Mouse (Mus musculus): Measurements from ENCODE around the gene Galns.

DNA sequence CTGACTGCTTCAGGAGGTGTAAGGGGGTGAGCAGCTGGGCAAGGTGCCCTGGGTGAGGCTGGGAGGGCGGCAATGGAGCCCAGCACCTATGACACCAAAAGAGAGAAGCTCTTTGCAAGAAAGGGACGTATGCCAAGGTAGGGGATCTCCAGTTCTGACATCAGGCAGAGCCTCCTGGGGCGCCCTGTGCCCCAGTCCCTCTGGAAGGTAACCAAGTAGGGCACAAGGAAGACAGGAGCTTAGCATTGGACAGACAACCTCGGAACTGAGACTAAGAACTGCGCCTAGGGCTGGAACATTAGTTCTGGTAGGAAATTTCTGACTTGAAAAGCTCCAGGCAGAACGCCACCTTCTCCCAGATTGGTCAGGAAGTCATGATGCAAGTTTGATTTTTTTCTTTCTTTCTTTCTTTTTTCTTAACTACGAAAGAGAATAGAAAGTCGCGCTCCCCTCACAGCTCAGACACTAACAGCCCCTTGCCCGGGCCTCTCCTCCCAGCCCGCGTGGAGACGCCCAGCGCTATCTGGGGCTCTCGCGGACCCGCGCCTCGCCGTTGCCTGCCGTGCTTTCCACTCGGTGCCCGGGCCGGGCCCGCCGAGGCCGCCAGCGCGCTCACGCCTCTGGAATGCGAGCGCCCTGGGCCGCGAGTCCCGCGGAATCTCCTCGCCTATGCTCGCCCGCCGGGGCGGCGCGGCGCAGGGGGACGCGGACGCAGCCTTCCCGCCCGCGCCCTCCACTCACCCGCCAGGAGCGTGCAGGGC, 60.8 kb downstream of the Galns start:
- TF ChIP-seq CTCF (IDR thresholded peaks at IDR 0.05; ENCODE audit: low read depth), result no peak
- no peak for TF ChIP-seq EP300 (IDR thresholded peaks at IDR 0.05; ENCODE audit: low read depth)

Measured in liver, postnatal 0 days (tissue).